Mouse (Mus musculus): ENCODE data around the gene Stx6. TPM values are rescaled to one million over a fixed set of nuclear protein-coding genes. Genes with fewer than 3 reads are reported as not detected.
A peak's percentile ranks its signal among the peaks of the same experiment; 100 is the strongest.

The Stx6 gene
- polyA plus RNA-seq, 1 experiment from 2014 or later, result 117 TPM

GRCm38 (mm10) chr1:155211017-155211416 is 52.5 kb downstream of the Stx6 start:
- Histone ChIP-seq H3K4me2 (replicated peaks) (no peak overlapping the region), H3K9me3 (ENCODE audit: control insufficient read depth, low read length) (no peaks in the 10 kb centered on the region), H3K27ac (no peak overlapping the region; the same call in 1 of the 2 replicates), H3K4me1 (replicated peaks; ENCODE audit: control insufficient read depth, insufficient read depth, low read length) (peaks cover 52% of the 10 kb centered on the region), H3K9ac (no peak overlapping the region), H3K4me3 (replicated peaks; ENCODE audit: low read length) (no peak overlapping the region), H3K27me3 (ENCODE audit: control insufficient read depth, insufficient read depth, low read length) (no peaks in the 10 kb centered on the region), H3K36me3 (replicated peaks; ENCODE audit: control insufficient read depth, insufficient read depth) (peaks cover 16% of the 10 kb centered on the region; the same call in 1 of the 2 replicates)
- ATAC-seq (ENCODE audit: low FRiP score) (no peak), DNase-seq (ENCODE audit: low spot score) (no peak)
- WGBS, result 63% methylated on average over 7 of the region's 7 CpGs

- 32% methylated on average over 4 of the region's 4 CpGs for WGBS
- DNase-seq (ENCODE audit: low spot score) (no peak), ATAC-seq (ENCODE audit: low FRiP score) (no peak)
- H3K9me3 ChIP-seq (ENCODE audit: control insufficient read depth, low read length), result no peaks in the 10 kb centered on the region
- no peak overlapping the region for H3K4me2 ChIP-seq (replicated peaks)
- peaks cover 8% of the 10 kb centered on the region; the same call in 1 of the 2 replicates for H3K36me3 ChIP-seq (replicated peaks; ENCODE audit: control insufficient read depth, insufficient read depth)
- H3K9ac ChIP-seq, result peak overlapping the region; percentile 29; the same call in 1 of the 2 replicates
- H3K4me1 ChIP-seq (replicated peaks; ENCODE audit: control insufficient read depth, insufficient read depth, low read length), result peaks cover 55% of the 10 kb centered on the region
- H3K27ac ChIP-seq, result peak overlapping the region; percentile 77
- H3K27me3 ChIP-seq (ENCODE audit: control insufficient read depth, insufficient read depth, low read length), result no peaks in the 10 kb centered on the region
- H3K4me3 ChIP-seq (replicated peaks; ENCODE audit: low read length), result no peak overlapping the region
Measured at GRCm38 (mm10) chr1:155212081-155212480, 53.6 kb downstream of the Stx6 start.

GRCm38 (mm10) chr1:155212493-155212892 is 54.0 kb downstream of the Stx6 start:
- peaks cover 4% of the 10 kb centered on the region; the same call in 1 of the 2 replicates for H3K36me3 ChIP-seq (replicated peaks; ENCODE audit: control insufficient read depth, insufficient read depth)
- WGBS, result 3% methylated on average over 6 of the region's 6 CpGs
- ATAC-seq (ENCODE audit: low FRiP score) (peak; percentile 44; the same call in 1 of the 2 replicates), DNase-seq (ENCODE audit: low spot score) (no peak)
- no peak overlapping the region for H3K4me3 ChIP-seq (replicated peaks; ENCODE audit: low read length)
- no peaks in the 10 kb centered on the region for H3K27me3 ChIP-seq (ENCODE audit: control insufficient read depth, insufficient read depth, low read length)
- H3K4me2 ChIP-seq (replicated peaks), result no peak overlapping the region
- peaks cover 55% of the 10 kb centered on the region for H3K4me1 ChIP-seq (replicated peaks; ENCODE audit: control insufficient read depth, insufficient read depth, low read length)
- H3K27ac ChIP-seq, result peak overlapping the region; percentile 77
- no peaks in the 10 kb centered on the region for H3K9me3 ChIP-seq (ENCODE audit: control insufficient read depth, low read length)
- peak overlapping the region; percentile 29; the same call in 1 of the 2 replicates for H3K9ac ChIP-seq

GRCm38 (mm10) chr1:155212936-155213774 is 54.6 kb downstream of the Stx6 start:
- DNase-seq (ENCODE audit: low spot score), result no peak
- Histone ChIP-seq H3K36me3 (replicated peaks; ENCODE audit: control insufficient read depth, insufficient read depth) (no peaks in the 10 kb centered on the region), H3K9ac (0 out of 2 replicates have a peak overlapping the region, but pooled peaks have one; percentile 37), H3K9me3 (ENCODE audit: control insufficient read depth, low read length) (no peaks in the 10 kb centered on the region), H3K4me3 (replicated peaks; ENCODE audit: low read length) (no peak overlapping the region), H3K27me3 (ENCODE audit: control insufficient read depth, insufficient read depth, low read length) (no peaks in the 10 kb centered on the region), H3K4me1 (replicated peaks; ENCODE audit: control insufficient read depth, insufficient read depth, low read length) (peaks cover 55% of the 10 kb centered on the region), H3K27ac (peak overlapping the region; percentile 77), H3K4me2 (replicated peaks) (no peak overlapping the region)
- peak; percentile 16; the same call in 1 of the 2 replicates for ATAC-seq (ENCODE audit: low FRiP score)
- 10% methylated on average over 18 of the region's 18 CpGs for WGBS

- Histone ChIP-seq H3K4me1 (replicated peaks; ENCODE audit: control insufficient read depth, insufficient read depth, low read length) (peaks cover 55% of the 10 kb centered on the region), H3K27ac (no peak overlapping the region), H3K4me3 (replicated peaks; ENCODE audit: low read length) (no peak overlapping the region), H3K4me2 (replicated peaks) (no peak overlapping the region), H3K9ac (no peak overlapping the region), H3K36me3 (replicated peaks; ENCODE audit: control insufficient read depth, insufficient read depth) (no peaks in the 10 kb centered on the region), H3K27me3 (ENCODE audit: control insufficient read depth, insufficient read depth, low read length) (no peaks in the 10 kb centered on the region), H3K9me3 (ENCODE audit: control insufficient read depth, low read length) (no peaks in the 10 kb centered on the region)
- DNase-seq (ENCODE audit: low spot score) (no peak), ATAC-seq (ENCODE audit: low FRiP score) (no peak)
- WGBS, result 75% methylated on average over 7 of the region's 7 CpGs
Measured at GRCm38 (mm10) chr1:155213912-155214311, 55.4 kb downstream of the Stx6 start.

GRCm38 (mm10) chr1:155215066-155215764 is 56.7 kb downstream of the Stx6 start:
- ATAC-seq (ENCODE audit: low FRiP score) (no peak), DNase-seq (ENCODE audit: low spot score) (no peak)
- Histone ChIP-seq H3K27me3 (ENCODE audit: control insufficient read depth, insufficient read depth, low read length) (no peaks in the 10 kb centered on the region), H3K4me1 (replicated peaks; ENCODE audit: control insufficient read depth, insufficient read depth, low read length) (peaks cover 49% of the 10 kb centered on the region), H3K9me3 (ENCODE audit: control insufficient read depth, low read length) (no peaks in the 10 kb centered on the region), H3K9ac (no peak overlapping the region), H3K4me3 (replicated peaks; ENCODE audit: low read length) (no peak overlapping the region), H3K4me2 (replicated peaks) (no peak overlapping the region), H3K27ac (no peak overlapping the region), H3K36me3 (replicated peaks; ENCODE audit: control insufficient read depth, insufficient read depth) (no peaks in the 10 kb centered on the region)
- WGBS, result 54% methylated on average over 9 of the region's 9 CpGs

GRCm38 (mm10) chr1:155216313-155216712 is 57.8 kb downstream of the Stx6 start:
- DNase-seq (ENCODE audit: low spot score) (no peak), ATAC-seq (ENCODE audit: low FRiP score) (no peak)
- H3K27me3 ChIP-seq (ENCODE audit: control insufficient read depth, insufficient read depth, low read length), result no peaks in the 10 kb centered on the region
- H3K9me3 ChIP-seq (ENCODE audit: control insufficient read depth, low read length), result no peaks in the 10 kb centered on the region
- no peak overlapping the region for H3K4me3 ChIP-seq (replicated peaks; ENCODE audit: low read length)
- H3K4me1 ChIP-seq (replicated peaks; ENCODE audit: control insufficient read depth, insufficient read depth, low read length), result peaks cover 41% of the 10 kb centered on the region
- no peak overlapping the region for H3K4me2 ChIP-seq (replicated peaks)
- WGBS, result 59% methylated on average over 11 of the region's 11 CpGs
- no peaks in the 10 kb centered on the region for H3K36me3 ChIP-seq (replicated peaks; ENCODE audit: control insufficient read depth, insufficient read depth)
- H3K9ac ChIP-seq, result no peak overlapping the region
- H3K27ac ChIP-seq, result 0 out of 2 replicates have a peak overlapping the region, but pooled peaks have one; percentile 16

GRCm38 (mm10) chr1:155216844-155217243 is 58.3 kb downstream of the Stx6 start:
- whole genome bisulfite sequencing, result 49% methylated on average over 6 of the region's 6 CpGs
- H3K9ac ChIP-seq, result no peak overlapping the region
- no peak overlapping the region for H3K27ac ChIP-seq
- ATAC-seq (ENCODE audit: low FRiP score), result no peak
- no peaks in the 10 kb centered on the region for H3K27me3 ChIP-seq (ENCODE audit: control insufficient read depth, insufficient read depth, low read length)
- no peak for DNase-seq (ENCODE audit: low spot score)
- no peak overlapping the region for H3K4me2 ChIP-seq (replicated peaks)
- H3K4me3 ChIP-seq (replicated peaks; ENCODE audit: low read length), result no peak overlapping the region
- H3K4me1 ChIP-seq (replicated peaks; ENCODE audit: control insufficient read depth, insufficient read depth, low read length), result peaks cover 36% of the 10 kb centered on the region
- no peaks in the 10 kb centered on the region for H3K9me3 ChIP-seq (ENCODE audit: control insufficient read depth, low read length)
- no peaks in the 10 kb centered on the region for H3K36me3 ChIP-seq (replicated peaks; ENCODE audit: control insufficient read depth, insufficient read depth)

- H3K4me3 ChIP-seq (replicated peaks; ENCODE audit: low read length), result no peak overlapping the region
- DNase-seq (ENCODE audit: low spot score) (peak; percentile 75), ATAC-seq (ENCODE audit: low FRiP score) (no peak; the same call in 1 of the 2 replicates)
- no peaks in the 10 kb centered on the region for H3K27me3 ChIP-seq (ENCODE audit: control insufficient read depth, insufficient read depth, low read length)
- no peak overlapping the region for H3K27ac ChIP-seq
- H3K4me2 ChIP-seq (replicated peaks), result no peak overlapping the region
- H3K36me3 ChIP-seq (replicated peaks; ENCODE audit: control insufficient read depth, insufficient read depth), result no peaks in the 10 kb centered on the region
- no peak overlapping the region for H3K9ac ChIP-seq
- 56% methylated on average over 9 of the region's 9 CpGs for WGBS
- peaks cover 33% of the 10 kb centered on the region for H3K4me1 ChIP-seq (replicated peaks; ENCODE audit: control insufficient read depth, insufficient read depth, low read length)
- H3K9me3 ChIP-seq (ENCODE audit: control insufficient read depth, low read length), result no peaks in the 10 kb centered on the region
Measured at GRCm38 (mm10) chr1:155217865-155218541, 59.5 kb downstream of the Stx6 start.

Measured in hindbrain, embryonic 14.5 days (tissue).